Mouse (Mus musculus): Measurements from ENCODE around the gene Zfp335. TPM values are rescaled to one million over a fixed set of nuclear protein-coding genes. Genes with fewer than 3 reads are reported as not detected.
A peak's percentile ranks its signal among the peaks of the same experiment; 100 is the strongest.
"Not testable (repeated sequence)": the region's sequence is repeated elsewhere in the genome, so short reads cannot be mapped to it uniquely, and the experiment has no call there.

Gene Zfp335
- polyA plus RNA-seq, 1 experiment from 2014 or later = 14.6 TPM

- no peak overlapping the region for H3K27ac ChIP-seq
These were observed 44.6 kb downstream of the Zfp335 start for GRCm38 (mm10) chr2:164866741-164867551.

GRCm38 (mm10) chr2:164864593-164864992 is 47.0 kb downstream of the Zfp335 start:
- no peak overlapping the region for H3K4me2 ChIP-seq (replicated peaks)
- DNase-seq (ENCODE audit: low spot score) (no peak), ATAC-seq (ENCODE audit: low FRiP score) (no peak)
- no peaks in the 10 kb centered on the region for H3K4me1 ChIP-seq (replicated peaks; ENCODE audit: control insufficient read depth, insufficient read depth, low read length)
- H3K9ac ChIP-seq = no peak overlapping the region
- H3K27ac ChIP-seq = no peak overlapping the region
- no peaks in the 10 kb centered on the region for H3K36me3 ChIP-seq (replicated peaks; ENCODE audit: control insufficient read depth, insufficient read depth)
- H3K4me3 ChIP-seq (replicated peaks; ENCODE audit: low read length) = no peak overlapping the region
- WGBS = 87% methylated on average over 4 of the region's 4 CpGs
- no peaks in the 10 kb centered on the region; the same call in 1 of the 2 replicates for H3K27me3 ChIP-seq (ENCODE audit: control insufficient read depth, insufficient read depth, low read length)
- 0 out of 2 replicates have a peak, but pooled peaks cover 3% of the 10 kb centered on the region for H3K9me3 ChIP-seq (ENCODE audit: control insufficient read depth, low read length)

More at GRCm38 (mm10) chr2:164866741-164867551, 44.6 kb downstream of the Zfp335 start:
- H3K4me2 ChIP-seq (replicated peaks) = no peak overlapping the region
- no peaks in the 10 kb centered on the region for H3K27me3 ChIP-seq (ENCODE audit: control insufficient read depth, insufficient read depth, low read length)
- H3K4me1 ChIP-seq (replicated peaks; ENCODE audit: control insufficient read depth, insufficient read depth, low read length) = no peaks in the 10 kb centered on the region
- ATAC-seq (ENCODE audit: low FRiP score) = no peak
- H3K4me3 ChIP-seq (replicated peaks; ENCODE audit: low read length) = no peak overlapping the region
- H3K36me3 ChIP-seq (replicated peaks; ENCODE audit: control insufficient read depth, insufficient read depth) = no peaks in the 10 kb centered on the region
- H3K9ac ChIP-seq = no peak overlapping the region
- H3K9me3 ChIP-seq (ENCODE audit: control insufficient read depth, low read length) = 0 out of 2 replicates have a peak, but pooled peaks cover 3% of the 10 kb centered on the region
- no peak for DNase-seq (ENCODE audit: low spot score)
- 64% methylated on average over 16 of the region's 16 CpGs for WGBS

GRCm38 (mm10) chr2:164863411-164863810 is 48.1 kb downstream of the Zfp335 start:
- H3K4me1 ChIP-seq (replicated peaks; ENCODE audit: control insufficient read depth, insufficient read depth, low read length); H3K36me3 ChIP-seq (replicated peaks; ENCODE audit: control insufficient read depth, insufficient read depth); ATAC-seq (ENCODE audit: low FRiP score); H3K4me3 ChIP-seq (replicated peaks; ENCODE audit: low read length); H3K27me3 ChIP-seq (ENCODE audit: control insufficient read depth, insufficient read depth, low read length); DNase-seq (ENCODE audit: low spot score); H3K9me3 ChIP-seq (ENCODE audit: control insufficient read depth, low read length); H3K9ac ChIP-seq; H3K27ac ChIP-seq; H3K4me2 ChIP-seq (replicated peaks): not testable (repeated sequence)
- 95% methylated on average over 7 of the region's 9 CpGs for WGBS

GRCm38 (mm10) chr2:164862179-164862861 is 49.2 kb downstream of the Zfp335 start:
- Histone ChIP-seq H3K27me3 (ENCODE audit: control insufficient read depth, insufficient read depth, low read length) (peaks cover 14% of the 10 kb centered on the region), H3K36me3 (replicated peaks; ENCODE audit: control insufficient read depth, insufficient read depth) (no peaks in the 10 kb centered on the region), H3K4me1 (replicated peaks; ENCODE audit: control insufficient read depth, insufficient read depth, low read length) (peaks cover 8% of the 10 kb centered on the region), H3K4me3 (replicated peaks; ENCODE audit: low read length) (no peak overlapping the region), H3K9me3 (ENCODE audit: control insufficient read depth, low read length) (no peaks in the 10 kb centered on the region), H3K9ac (no peak overlapping the region), H3K4me2 (replicated peaks) (no peak overlapping the region), H3K27ac (peak overlapping the region; percentile 66)
- ATAC-seq (ENCODE audit: low FRiP score) (peak; percentile 41; the same call in 1 of the 2 replicates), DNase-seq (ENCODE audit: low spot score) (peak; percentile 79)
- WGBS = 46% methylated on average over 9 of the region's 9 CpGs

- WGBS = 77% methylated on average over 4 of the region's 4 CpGs
- no peaks in the 10 kb centered on the region for H3K36me3 ChIP-seq (replicated peaks; ENCODE audit: control insufficient read depth, insufficient read depth)
- H3K9me3 ChIP-seq (ENCODE audit: control insufficient read depth, low read length) = no peaks in the 10 kb centered on the region
- H3K4me3 ChIP-seq (replicated peaks; ENCODE audit: low read length) = no peak overlapping the region
- no peak overlapping the region for H3K9ac ChIP-seq
- no peak overlapping the region for H3K4me2 ChIP-seq (replicated peaks)
- peaks cover 20% of the 10 kb centered on the region for H3K4me1 ChIP-seq (replicated peaks; ENCODE audit: control insufficient read depth, insufficient read depth, low read length)
- H3K27ac ChIP-seq = no peak overlapping the region
- DNase-seq (ENCODE audit: low spot score) (no peak), ATAC-seq (ENCODE audit: low FRiP score) (no peak)
- peaks cover 26% of the 10 kb centered on the region for H3K27me3 ChIP-seq (ENCODE audit: control insufficient read depth, insufficient read depth, low read length)
These were observed 50.5 kb downstream of the Zfp335 start for GRCm38 (mm10) chr2:164861094-164861493.

- Histone ChIP-seq H3K27ac (no peak overlapping the region), H3K9ac (no peak overlapping the region), H3K4me3 (replicated peaks; ENCODE audit: low read length) (no peak overlapping the region), H3K4me2 (replicated peaks) (no peak overlapping the region), H3K36me3 (replicated peaks; ENCODE audit: control insufficient read depth, insufficient read depth) (no peaks in the 10 kb centered on the region), H3K27me3 (ENCODE audit: control insufficient read depth, insufficient read depth, low read length) (peaks cover 34% of the 10 kb centered on the region), H3K4me1 (replicated peaks; ENCODE audit: control insufficient read depth, insufficient read depth, low read length) (peaks cover 20% of the 10 kb centered on the region), H3K9me3 (ENCODE audit: control insufficient read depth, low read length) (no peaks in the 10 kb centered on the region)
- WGBS = 60% methylated on average over 9 of the region's 9 CpGs
- ATAC-seq (ENCODE audit: low FRiP score) (no peak), DNase-seq (ENCODE audit: low spot score) (no peak)
These were observed 51.7 kb downstream of the Zfp335 start for GRCm38 (mm10) chr2:164859640-164860432.

- DNase-seq (ENCODE audit: low spot score) = no peak
- Histone ChIP-seq H3K27ac (no peak overlapping the region), H3K36me3 (replicated peaks; ENCODE audit: control insufficient read depth, insufficient read depth) (no peaks in the 10 kb centered on the region), H3K4me2 (replicated peaks) (no peak overlapping the region), H3K27me3 (ENCODE audit: control insufficient read depth, insufficient read depth, low read length) (peaks cover 34% of the 10 kb centered on the region), H3K9ac (no peak overlapping the region), H3K4me1 (replicated peaks; ENCODE audit: control insufficient read depth, insufficient read depth, low read length) (peaks cover 20% of the 10 kb centered on the region), H3K4me3 (replicated peaks; ENCODE audit: low read length) (no peak overlapping the region), H3K9me3 (ENCODE audit: control insufficient read depth, low read length) (no peaks in the 10 kb centered on the region)
- WGBS = 48% methylated on average over 2 of the region's 2 CpGs
- ATAC-seq (ENCODE audit: low FRiP score) = no peak
These were observed 52.4 kb downstream of the Zfp335 start for GRCm38 (mm10) chr2:164859155-164859554.

- Histone ChIP-seq H3K27ac (peak overlapping the region; percentile 59; the same call in 1 of the 2 replicates), H3K9ac (peak overlapping the region; percentile 51), H3K9me3 (ENCODE audit: control insufficient read depth, low read length) (no peaks in the 10 kb centered on the region), H3K27me3 (ENCODE audit: control insufficient read depth, insufficient read depth, low read length) (peaks cover 34% of the 10 kb centered on the region), H3K4me2 (replicated peaks) (peak overlapping the region; percentile 95), H3K4me1 (replicated peaks; ENCODE audit: control insufficient read depth, insufficient read depth, low read length) (peaks cover 20% of the 10 kb centered on the region), H3K4me3 (replicated peaks; ENCODE audit: low read length) (peak overlapping the region; percentile 44), H3K36me3 (replicated peaks; ENCODE audit: control insufficient read depth, insufficient read depth) (no peaks in the 10 kb centered on the region)
- ATAC-seq (ENCODE audit: low FRiP score) (no peak; the same call in 1 of the 2 replicates), DNase-seq (ENCODE audit: low spot score) (no peak)
- 1% methylated on average over 19 of the region's 19 CpGs for WGBS
These were observed 53.6 kb downstream of the Zfp335 start for GRCm38 (mm10) chr2:164857842-164858553.
